Mouse (Mus musculus): ENCODE measurements at regions not wholly inside any gene's neighbourhood (a gene's known extent, or its start where the extent isn't known, plus 50 kb on each side); places are given as distances from the start of the nearest gene placed in this dataset.

DNA sequence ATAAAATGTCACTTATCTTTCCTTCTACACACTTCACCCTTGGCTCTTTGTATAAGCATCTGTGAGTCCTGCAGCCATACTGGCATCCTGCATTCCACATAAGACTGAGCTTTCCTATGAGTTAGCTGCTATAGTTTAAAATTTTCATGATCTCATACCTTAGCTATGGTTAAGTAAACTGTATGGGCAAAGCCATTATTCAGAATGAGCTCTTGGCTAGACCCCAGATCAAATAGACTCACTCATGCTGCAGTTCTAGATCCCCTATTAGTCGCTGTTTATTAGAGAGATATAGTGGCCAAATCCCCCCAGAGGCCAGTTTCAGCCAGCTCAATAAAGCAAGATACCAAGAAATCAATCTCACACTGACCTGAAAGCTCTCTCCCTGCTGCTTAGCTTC, 110.9 kb upstream of the Dap start:
- TF ChIP-seq EP300 (optimal IDR thresholded peaks at IDR 0.05) (no peak), CTCF (IDR thresholded peaks at IDR 0.05; ENCODE audit: low read depth) (no peak)
